Mouse (Mus musculus) adrenal gland, postnatal 10 days (tissue): ENCODE results near the gene Coa4. TPM values are rescaled to one million over a fixed set of nuclear protein-coding genes. Genes with fewer than 3 reads are reported as not detected.

ENCODE experiments used
- DNase-seq: peaks from one replicate; pipeline ENCODE4 v3.0.0; 2021; ENCODE audit warnings: mixed read lengths
- long read RNA-seq, 2 experiments: library from polyadenylated mRNA; stranded (forward); transcript quantifications; one replicate each; pipeline ENCODE4 v2.0.0; 2021
- total RNA-seq, 2 experiments: library from RNA; stranded (reverse); gene quantifications; 2 replicates each; pipeline ENCODE4 v1.2.3; 2021

Coa4 gene
- total RNA-seq, result 10 to 100 TPM; 10.7 to 11.6 TPM
- long read RNA-seq, experiment 1, transcript Coa4-201 (2 exons, 1,391 nt), result major isoform, 13 of 17 reads
- long read RNA-seq, experiment 1, partial matches to known transcripts, result 3 of 17 reads
- long read RNA-seq, experiment 1, other reads (novel, unspliced or antisense), result 1 of 17 reads
- long read RNA-seq, experiment 2, transcript Coa4-201 (2 exons, 1,391 nt), result major isoform, 8 of 9 reads
- long read RNA-seq, experiment 2, partial matches to known transcripts, result 1 of 9 reads
- long read RNA-seq, experiment 2, other reads (novel, unspliced or antisense), result 0 of 9 reads

DNA sequence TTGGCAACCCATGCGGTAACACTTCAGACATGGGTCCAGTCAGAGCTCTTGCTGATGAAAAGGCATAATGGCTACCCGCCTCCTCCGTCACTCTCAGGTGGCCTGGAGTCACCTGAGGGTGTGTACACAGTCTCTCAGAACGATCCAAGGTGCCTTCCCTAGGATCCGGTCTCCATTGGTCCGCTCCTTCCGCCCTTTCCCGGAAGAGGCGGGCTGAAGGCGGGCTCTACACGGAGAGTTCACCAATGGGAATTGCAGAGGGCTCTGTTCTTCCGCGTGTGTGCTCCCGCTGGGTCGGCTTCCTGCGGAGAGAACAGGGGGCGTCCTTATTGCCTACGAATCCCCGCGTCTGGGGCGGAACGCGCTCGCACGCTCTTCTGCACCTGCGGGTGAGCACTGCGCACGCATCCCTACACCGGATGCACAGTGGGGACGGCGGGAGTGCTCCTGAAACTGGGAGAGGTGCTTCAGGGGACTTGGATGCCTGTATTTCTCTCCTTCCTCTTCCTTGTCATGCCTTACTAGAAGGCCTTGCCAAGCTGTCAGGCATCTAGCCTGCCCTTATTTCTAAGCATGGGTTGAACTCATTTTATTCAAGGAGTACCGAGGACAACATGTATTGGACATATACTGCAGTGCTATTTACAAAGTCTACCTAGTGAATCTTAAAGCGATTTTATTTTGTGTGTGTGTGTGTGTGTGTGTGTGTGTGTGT is at the start of gene Coa4:
Gene Coa4, plus strand, starts transcription at position 268 of the 715 bp plus-strand sequence.
- DNase-seq, result peak; percentile 88

GRCm38 (mm10) chr7:100487301-100487700 is 49.6 kb upstream of the Coa4 start:
- no peak for DNase-seq

- DNase-seq, result peak; percentile 63
Measured at GRCm38 (mm10) chr7:100488474-100489048, 48.3 kb upstream of the Coa4 start.

DNA sequence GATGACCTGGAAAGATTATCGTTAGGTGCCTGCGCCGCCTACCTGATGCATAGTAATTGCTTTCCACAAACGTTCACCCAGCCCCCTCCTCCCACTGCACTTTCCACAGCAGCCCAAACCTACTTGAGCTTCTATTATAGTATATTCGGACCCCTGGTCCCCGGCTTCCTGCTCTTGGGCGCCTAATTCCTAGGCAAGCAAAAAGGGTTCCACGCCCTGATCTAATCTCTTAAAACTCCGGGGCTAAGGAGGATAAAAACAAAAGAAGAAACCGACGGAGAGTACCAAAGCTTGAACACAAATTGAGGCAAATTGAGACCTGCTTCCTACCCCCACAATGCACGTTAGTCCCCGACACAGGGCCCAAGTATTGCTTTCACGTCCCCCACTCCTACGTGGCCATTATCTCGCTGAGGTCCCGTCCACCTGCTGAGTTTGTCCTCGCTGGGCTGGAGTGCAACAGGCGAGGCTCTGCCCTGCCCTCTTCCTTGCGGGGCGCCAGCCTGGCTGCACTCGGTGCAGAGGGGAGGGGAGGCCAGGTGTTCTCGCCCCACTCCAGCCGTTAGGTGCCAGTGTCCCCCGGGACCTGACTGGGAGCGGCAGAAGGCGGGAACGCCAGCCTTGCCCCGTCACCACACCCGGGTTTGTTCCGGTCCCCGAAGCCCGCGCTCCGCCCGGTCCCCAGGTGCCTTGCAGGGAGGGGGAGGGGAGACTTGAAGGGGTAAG is 44.3 kb upstream of the Coa4 start:
- no peak for DNase-seq

GRCm38 (mm10) chr7:100493117-100493483 is 43.8 kb upstream of the Coa4 start, which contains the start of gene Ucp2:
Gene Ucp2, plus strand, starts transcription at chr7:100493337.
- peak; percentile 92 for DNase-seq

- DNase-seq, result peak; percentile 57
Measured at GRCm38 (mm10) chr7:100493484-100494414, 43.1 kb upstream of the Coa4 start.

- DNase-seq, result no peak
Measured at GRCm38 (mm10) chr7:100494415-100494831, 42.4 kb upstream of the Coa4 start.

DNA sequence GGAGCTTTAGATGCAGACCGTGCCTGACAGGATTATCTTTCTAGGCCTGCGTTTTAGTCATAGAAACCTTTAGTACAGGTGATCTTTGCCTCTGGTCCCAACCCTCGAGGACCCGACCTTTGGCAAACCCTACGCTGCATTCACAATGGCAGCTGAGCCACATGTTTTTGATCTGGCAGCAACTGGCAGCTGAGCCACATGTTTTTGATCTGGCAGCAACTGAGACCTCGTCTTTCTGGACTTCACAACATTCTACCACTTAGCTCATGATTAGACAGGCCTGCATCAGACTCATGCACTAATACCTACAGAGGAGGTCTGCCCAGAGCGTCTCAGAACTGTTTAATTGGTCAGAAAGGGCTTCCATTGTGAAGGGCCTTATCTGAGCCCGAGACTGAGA is 41.8 kb upstream of the Coa4 start:
- DNase-seq, result no peak

- peak; percentile 82 for DNase-seq
Measured at GRCm38 (mm10) chr7:100495581-100496251, 41.2 kb upstream of the Coa4 start.

- DNase-seq, result no peak
Measured at GRCm38 (mm10) chr7:100496371-100496770, 40.5 kb upstream of the Coa4 start.

DNA sequence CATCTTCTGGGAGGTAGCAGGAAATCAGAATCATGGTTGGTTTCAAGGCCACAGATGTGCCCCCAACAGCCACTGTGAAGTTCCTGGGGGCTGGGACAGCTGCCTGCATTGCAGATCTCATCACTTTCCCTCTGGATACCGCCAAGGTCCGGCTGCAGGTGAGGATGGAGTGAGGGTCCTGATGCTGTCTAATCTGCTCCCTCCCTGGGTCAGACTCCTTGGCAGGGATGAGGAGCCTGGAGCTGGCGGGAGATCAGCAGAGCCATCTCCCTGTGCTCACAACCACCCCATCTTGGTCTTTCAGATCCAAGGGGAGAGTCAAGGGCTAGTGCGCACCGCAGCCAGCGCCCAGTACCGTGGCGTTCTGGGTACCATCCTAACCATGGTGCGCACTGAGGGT is 40.1 kb upstream of the Coa4 start:
- no peak for DNase-seq

DNA sequence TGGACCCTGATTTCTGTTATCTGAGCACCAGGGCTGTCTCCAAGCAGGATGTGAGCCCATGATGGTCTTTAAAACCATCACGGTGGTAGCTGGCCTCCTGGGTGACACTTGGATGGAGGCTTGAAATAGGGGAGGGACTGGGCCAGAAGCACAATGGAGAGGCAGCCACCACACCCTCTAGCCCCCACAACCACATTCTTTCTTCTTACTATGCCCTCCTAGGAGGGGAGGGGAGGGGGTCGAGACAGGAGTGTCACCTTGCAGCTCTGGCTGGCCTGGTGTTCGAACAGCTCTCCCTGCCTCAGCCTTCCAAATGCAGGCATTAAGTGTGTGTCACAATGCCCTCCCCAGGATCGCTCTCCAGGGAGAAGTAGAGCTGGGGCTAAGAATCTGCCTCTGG is 39.5 kb upstream of the Coa4 start:
- no peak for DNase-seq

DNA sequence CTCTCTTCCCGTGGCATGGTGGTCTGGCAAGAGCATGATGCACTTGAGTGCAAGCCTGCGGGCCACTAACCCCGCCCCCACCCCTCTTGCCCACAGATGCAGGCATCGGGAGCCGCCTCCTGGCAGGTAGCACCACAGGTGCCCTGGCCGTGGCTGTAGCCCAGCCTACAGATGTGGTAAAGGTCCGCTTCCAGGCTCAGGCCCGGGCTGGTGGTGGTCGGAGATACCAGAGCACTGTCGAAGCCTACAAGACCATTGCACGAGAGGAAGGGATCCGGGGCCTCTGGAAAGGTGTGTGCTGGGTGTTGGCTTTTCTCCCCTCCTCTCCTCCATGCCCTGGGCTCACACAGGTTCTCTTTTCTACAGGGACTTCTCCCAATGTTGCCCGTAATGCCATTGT is 38.9 kb upstream of the Coa4 start:
- no peak for DNase-seq

DNA sequence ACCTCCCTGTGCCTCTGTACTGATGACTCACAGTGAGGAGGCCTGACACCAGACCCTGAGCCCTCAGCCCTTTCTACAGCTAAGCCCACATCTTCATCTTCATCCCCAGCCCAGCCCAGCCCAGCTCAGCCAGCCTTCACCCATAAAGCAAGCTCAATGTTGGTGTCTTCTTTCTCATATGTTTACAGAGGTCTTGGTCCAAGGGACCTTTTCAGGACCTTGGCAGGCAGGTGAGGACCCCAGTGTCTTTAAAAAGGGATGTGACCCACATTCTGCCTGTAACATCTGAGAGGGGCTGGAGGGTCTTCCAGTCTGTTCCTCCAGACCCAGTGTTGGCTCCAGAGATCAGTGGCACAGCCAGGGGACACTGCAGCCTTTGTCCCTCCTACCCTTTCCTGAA is 37.4 kb upstream of the Coa4 start:
- DNase-seq, result no peak

DNA sequence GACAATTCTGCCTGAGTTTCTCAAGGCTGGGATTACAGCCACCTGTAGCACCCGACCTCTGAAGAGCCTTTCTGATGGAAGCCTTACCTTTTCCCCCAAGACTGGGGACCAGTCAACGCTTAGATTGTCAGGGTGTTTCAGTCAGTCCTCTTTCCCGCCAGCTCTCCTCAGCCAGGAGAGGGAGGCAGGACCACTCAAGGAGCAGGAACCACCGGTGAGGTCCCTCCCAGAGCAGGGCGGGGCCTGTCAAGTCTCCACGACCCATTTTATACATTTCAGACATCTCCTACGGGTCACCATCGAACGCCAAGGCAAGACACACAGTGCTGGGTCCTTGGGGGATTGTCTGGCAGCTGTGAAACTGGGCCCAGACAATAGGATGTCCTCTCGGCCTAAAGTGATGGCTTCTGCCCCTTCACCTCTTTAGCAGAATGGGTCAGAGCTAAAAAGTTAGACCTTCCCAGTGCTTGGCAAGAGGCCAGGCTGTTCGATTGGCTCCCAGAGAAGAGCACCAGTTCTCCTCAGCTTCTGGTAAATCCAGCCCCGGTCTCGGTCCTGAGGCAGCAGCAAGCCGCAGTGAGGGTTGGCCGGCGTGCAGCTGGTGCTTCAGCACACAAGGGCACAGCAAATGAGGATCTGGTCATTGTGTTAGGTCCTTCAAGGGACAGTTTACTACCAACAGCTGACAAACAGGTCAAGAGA is 36.4 kb upstream of the Coa4 start:
- DNase-seq, result peak; percentile 55

- DNase-seq, result no peak
Measured at GRCm38 (mm10) chr7:100501027-100501843, 35.6 kb upstream of the Coa4 start.

- no peak for DNase-seq
Measured at GRCm38 (mm10) chr7:100501844-100502373, 35.0 kb upstream of the Coa4 start.

- DNase-seq, result no peak
Measured at GRCm38 (mm10) chr7:100502374-100502922, 34.4 kb upstream of the Coa4 start.

DNA sequence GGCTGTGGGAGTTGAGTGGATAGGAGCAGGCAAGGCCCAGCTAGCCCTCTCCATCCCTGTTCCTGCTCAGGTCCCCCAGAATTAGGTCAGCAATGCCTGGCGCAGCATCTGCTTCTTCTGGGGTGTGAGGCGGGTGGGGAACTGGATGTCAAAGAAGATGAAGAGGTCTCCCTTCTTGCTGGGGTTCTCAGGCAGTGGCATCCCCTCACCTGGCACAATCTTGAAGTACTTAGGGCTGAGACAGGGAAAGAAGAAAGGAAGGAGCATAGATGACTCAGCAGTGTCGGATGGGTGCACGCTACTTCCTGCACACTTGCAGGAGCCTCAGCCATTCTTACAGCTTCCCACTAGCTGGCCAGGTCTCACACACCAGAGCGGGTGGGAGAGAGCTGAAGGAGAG is 33.8 kb upstream of the Coa4 start:
- DNase-seq, result no peak
